Mouse (Mus musculus) erythroid progenitor cell, adult 5-6 weeks (primary cell): ENCODE data around the gene Pitx3. TPM values are rescaled to one million over a fixed set of nuclear protein-coding genes. Genes with fewer than 3 reads are reported as not detected.
"Not testable (repeated sequence)": the region's sequence is repeated elsewhere in the genome, so short reads cannot be mapped to it uniquely, and the experiment has no call there.

Experiments
- ATAC-seq: replicated peaks from 2 replicates; pipeline ENCODE4 v1.8.0; 2016; ENCODE audit warnings: moderate number of reproducible peaks, mild to moderate bottlenecking, moderate TSS enrichment, inconsistent platforms; ENCODE audit not compliant: poor library complexity, low FRiP score, severe bottlenecking
- total RNA-seq, 2 experiments: library from RNA; stranded (forward) in 1 of 2; stranded (reverse) in 1 of 2; fragments of 150-400 nt in 1 of 2; fragments of 186-747, 209-891 nt in 1 of 2; gene quantifications; 2 replicates each; pipeline versions ENCODE4 v1.2.3 to v1.2.4; 2015 to 2017; ENCODE audit warnings: low replicate concordance in 2 of 2

Pitx3 gene
- total RNA-seq, 2 experiments from 2014 or later = not detected

DNA sequence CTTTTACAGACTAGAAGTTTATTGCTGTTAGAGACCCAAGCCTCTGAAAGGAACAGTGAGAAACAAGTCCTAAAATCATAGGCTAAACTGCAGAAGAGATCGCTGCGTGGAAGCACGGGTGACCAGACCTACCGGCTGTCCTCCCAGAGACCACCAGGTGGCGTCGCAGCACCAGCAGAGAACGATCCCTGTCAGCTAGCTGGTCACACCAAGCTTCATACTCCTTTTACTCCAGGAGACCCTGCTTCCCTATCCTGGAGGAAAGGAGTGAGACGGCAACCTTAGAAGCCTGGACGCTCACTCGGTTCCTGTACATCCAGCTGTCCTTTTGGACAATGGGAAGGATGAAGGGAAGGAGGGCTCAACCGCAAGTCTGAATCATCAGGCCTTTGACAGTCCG is 12.8 kb downstream of the Pitx3 start:
- peak; percentile 62; the same call in 1 of the 2 replicates for ATAC-seq

DNA sequence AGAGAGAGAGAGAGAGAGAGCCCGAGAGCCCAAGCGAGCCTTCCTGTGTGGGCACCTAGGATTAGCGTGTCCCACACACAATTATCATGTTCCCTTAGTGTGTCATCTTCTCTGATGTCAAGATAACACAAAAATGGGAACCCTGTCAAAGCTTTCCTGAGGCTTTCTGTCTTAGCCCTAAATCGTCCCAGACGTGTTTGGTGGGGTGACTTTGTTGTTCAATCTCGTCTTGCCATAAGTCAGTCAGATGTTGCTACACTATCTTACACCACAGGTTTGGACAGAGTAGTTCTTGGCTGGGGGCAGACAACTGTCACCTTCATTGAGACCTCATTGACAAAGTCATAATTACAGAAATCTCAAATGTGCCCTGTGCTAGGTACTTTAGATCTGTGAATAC is 15.5 kb downstream of the Pitx3 start:
- no peak for ATAC-seq

DNA sequence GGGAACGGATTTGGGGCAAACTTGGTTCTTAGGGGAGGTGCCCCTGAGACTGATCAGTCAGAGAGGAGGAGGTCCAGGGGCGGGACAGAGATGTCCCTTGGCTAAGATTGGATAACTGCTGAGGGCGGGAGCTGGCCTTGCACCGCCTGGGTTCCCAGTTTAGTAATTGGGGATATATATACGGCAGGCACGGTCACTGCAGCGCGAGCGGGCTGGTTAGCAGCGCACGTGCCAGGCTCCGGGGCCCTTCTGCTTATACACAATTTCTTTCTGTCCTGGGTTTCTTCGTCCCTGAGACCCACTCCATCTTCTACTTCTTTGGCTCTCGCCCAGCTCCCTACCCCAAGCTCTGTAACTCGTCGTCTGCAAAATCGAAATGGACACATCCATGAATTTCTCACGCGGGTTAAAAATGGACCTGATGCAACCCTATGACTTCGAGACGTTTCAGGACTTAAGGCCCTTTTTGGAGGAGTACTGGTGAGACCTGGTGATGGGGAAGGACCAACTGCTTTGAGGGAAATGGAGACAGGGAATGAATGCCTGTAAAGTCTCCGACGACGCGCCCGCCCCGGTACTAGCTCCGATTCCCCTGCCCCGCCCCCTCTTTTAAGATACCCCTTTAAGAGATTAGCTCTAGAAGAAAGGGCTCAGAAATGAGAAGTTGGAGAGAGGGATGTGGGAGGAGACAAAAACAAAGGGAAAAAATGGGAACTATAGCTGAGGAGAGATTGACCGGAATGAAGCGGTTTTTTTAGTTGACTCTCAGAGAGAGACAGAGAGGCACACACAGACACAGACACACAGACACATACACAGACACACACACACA is 16.2 kb downstream of the Pitx3 start, which contains the start of gene Elovl3:
Gene Elovl3, plus strand, starts transcription at position 204 of the 832 bp plus-strand sequence.
- no peak for ATAC-seq

DNA sequence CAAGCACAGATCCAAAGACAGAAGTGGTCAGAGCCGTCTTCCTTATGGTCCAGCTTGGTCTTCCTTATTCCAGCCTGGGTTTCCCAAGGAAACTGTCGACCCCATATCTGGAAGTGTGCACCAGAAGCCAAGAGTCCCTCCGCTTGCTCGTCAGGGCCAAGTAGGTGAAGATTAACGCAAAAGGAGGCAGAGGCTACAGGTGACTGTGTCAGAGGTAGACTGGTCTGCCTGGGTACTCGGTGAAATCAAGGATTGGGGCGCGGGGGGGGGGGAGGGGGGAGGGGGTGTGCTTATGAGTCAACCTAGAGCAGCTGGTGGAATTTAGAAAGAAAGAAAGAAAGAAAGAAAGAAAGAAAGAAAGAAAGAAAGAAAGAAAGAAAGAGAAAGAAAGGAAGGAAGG is 16.8 kb downstream of the Pitx3 start:
- ATAC-seq = no peak

DNA sequence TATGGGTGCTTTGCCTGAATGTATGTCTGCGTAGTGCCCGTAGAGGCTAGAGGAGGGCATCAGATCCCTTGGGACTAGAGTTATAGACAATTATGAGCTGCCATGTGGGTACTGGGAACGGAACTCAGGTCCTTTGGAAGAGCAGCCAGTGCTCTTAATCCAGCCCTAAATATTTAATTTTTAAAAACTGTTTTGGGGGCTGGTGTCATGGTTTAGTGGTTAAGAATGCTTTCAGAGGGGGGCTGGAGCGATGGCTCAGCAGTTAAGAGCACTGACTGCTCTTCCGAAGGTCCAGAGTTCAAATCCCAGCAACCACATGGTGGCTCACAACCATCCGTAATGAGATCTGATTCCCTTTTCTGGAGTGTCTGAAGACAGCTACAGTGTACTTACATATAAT is 18.4 kb downstream of the Pitx3 start:
- not testable (repeated sequence) for ATAC-seq

DNA sequence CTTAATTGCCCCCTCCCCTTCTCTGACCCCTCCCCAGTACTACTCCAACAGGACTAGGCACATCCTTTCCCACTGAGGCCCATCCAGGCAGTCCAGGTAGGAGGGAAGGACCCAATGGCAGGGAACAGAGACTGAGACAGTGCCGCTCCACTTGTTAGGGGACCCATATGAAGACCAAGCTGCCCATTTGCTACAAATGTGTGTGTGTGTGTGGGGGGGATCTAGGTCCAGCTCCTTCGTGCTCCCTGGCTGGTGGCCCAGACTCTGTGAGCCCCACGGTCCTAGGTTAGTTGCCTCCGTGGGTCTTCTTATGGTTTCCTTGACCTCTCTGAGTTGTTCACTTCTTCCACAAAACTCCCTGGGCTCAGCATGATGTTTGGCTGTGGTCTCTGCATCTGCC is 21.8 kb downstream of the Pitx3 start:
- ATAC-seq = no peak

DNA sequence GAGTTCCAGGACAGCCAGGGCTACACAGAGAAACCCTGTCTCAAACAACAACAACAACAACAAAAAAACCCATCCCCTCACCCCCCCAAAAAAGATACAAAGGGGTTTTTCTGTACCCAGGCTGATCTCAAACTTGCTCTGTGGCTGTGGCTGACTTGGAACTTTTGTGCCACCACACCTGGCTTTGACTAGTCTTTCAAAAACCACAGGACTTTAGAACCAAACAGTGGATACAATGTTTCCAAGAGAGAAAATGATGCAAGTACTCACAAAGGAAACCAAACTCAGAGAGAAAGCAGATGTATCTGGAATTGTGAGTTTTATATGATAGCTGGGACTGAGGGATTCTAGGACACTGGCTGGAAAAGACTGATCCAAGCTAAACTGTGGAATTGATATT is 23.5 kb downstream of the Pitx3 start:
- no peak for ATAC-seq

DNA sequence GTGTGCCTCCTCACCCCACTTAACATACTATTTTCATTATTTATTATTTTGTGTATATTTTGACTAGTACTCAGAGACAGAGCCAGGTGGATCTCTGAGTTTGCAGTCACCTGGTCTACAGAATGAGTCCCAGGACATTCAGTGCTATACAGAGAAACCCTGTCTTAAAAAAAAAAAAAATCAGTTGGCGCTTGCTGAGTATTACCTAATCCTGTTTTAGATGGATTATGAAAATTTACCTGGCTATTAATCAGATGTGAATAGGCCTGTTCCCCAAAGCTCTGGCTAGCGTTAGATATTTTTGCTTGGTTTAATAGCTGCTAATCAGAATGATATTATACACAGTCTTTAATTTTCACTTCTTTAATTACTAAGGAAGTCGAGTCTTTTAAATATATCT is 24.2 kb downstream of the Pitx3 start:
- no peak for ATAC-seq

DNA sequence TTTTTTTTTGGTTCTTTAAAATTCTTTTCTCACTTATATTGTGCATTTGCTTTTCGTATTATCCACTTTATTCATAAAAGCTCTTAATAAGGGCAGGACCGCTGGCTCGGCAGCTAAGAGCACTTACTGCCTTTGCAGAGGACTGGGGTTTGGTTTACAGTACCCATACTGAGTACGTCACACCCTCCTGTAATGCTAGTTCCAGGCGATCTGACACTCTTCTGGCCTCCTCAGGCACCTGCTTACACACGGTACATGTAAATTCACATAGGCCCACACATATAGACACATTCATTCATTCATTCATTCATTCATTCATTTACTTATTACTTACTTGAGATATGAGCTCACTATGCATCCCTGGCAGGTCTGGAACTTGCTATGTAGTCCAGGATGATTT is 27.3 kb downstream of the Pitx3 start:
- ATAC-seq = no peak

DNA sequence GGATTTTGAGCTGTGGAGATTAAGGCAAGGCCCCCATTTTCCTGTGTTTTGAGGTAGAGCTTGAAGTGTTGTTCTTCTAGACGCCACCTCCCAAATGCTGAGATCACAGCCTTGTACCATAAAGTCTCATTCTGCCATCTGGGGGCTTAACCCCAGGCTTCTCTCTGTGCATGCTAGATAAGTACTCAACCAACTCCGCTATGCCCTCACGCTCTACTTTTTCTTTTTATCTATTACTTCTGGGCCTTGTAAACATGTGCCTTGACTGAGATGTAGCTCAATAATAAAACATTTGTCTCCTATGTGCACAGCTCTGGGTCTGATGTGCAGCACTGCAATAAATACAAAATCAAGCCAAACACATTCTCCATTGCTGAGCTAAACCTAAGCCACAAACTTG is 28.7 kb downstream of the Pitx3 start:
- no peak; the same call in 1 of the 2 replicates for ATAC-seq

DNA sequence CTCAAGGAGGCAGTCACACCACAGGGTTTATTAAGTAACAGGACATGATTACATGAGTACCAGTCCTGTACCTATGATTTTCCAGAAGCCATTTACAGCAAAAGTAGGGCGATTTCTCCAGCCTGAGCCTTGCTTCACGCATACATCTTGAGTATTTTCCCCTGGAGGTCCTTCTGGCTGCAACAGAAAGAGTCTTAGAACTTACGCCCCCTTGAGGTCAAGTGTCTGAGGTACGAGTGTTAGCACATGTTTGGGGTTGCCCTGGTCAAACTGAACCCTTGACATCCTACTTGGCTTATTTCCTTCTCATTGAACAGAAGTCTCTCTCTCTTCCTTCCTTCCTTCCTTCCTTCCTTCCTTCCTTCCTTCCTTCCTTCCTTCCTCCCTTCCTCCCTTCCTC is 33.5 kb downstream of the Pitx3 start:
- no peak for ATAC-seq

DNA sequence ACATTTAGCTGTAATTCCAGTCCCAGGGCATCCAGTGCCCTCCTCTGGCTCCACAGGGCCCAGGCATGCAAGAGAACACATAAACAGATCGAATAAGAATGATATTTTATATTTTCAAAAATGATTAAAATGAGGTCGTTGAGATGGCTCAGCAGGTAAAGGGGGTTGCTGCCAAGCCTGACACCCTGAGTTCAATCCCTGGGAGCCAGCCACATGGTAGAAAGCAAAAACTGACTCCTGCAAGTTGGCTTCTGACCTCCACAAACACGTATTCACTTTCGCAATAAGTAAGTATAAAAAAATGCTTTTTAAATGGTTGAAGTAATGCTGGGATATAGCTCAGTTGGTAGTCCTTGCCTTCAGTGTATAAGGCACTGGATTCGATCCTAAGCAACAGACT is 37.3 kb downstream of the Pitx3 start:
- no peak for ATAC-seq

DNA sequence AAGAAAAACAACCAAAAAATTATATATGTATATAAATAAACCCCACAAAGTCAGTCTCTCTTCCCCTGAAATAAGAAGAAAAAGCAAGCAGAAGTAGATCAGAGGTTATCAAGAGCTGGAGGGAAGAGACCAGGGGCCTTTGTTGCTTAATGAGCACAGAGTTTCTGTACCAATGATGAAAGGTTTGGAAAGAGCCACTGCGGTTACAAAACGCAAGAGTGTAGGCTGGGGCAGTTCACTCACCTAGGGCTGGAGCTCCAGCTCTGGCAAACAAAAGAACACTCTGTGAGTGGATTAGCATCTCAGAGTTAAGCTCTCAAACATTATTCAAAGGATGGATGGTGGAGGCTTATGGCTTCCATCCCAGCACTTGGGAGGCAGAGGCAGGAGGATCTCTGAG is 37.9 kb downstream of the Pitx3 start:
- ATAC-seq = no peak

DNA sequence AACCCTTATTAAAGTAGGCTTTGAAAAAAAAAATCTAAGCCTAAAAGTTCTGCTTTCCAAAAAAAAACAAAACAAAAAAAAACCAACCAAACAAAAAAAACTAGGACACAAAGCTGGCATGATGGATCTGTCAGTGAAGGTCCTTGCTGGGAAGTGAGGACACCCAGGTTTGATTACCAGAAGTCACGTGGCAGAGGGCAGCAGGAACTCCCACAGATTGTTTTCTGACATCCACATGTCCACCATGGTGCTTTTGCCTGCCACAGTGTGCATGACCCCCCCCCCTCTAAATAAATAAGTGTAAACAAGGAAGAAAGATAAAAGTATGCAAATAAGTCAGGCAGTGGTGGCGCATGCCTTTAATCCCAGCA is 44.0 kb downstream of the Pitx3 start:
- ATAC-seq = no peak

DNA sequence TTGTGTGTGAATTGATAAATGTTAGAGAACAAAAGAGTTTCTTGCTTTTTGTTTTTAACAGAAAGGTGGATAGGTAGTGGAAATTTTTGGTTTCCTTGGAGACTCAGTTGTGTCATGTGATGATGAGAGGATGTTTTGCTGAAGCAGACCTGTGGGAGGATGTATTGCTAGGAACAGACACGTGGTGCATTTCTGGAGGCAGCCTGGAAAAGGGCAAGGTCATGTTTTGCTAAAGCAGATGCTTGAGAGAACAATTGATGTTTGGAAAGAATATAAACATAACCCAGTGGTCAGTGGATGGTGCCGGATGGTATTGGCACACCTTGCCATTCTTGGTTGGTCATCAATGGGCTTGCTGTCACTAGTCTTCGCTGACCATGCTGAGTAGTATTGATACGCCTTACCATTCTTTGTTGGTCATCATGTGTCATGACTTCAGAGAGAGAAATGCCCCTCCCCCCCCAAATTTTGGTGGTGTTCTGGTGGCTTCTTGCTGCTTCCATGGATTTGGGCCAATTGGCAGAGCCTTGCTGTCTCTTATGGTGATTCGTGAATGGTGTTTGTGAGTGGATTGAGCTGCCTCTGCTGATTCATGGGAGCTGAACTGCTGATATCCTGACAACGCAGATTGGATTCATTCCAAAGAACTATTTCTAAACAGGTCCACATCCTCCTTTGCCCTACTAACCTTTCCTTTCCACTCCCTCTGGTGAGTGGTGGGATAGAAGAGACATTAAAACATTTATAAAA is 44.5 kb downstream of the Pitx3 start:
- no peak for ATAC-seq

DNA sequence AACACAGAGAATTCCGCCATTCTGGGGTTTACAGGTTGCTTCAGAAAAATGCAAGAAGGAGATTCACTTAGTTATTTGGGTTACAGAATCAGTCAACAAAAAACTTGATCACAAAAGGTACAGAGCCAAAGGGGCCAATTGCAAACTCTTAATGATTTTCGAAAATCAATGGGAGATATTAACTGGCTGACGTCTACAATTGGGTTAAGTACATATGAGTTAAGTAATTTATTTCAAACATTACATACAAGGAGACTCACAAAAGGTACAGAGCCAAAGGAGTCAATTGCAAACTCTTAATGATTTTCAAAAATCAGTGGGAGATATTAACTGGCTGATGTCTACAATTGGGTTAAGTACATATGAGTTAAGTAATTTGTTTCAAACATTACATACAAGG is 48.6 kb downstream of the Pitx3 start:
- no peak for ATAC-seq

DNA sequence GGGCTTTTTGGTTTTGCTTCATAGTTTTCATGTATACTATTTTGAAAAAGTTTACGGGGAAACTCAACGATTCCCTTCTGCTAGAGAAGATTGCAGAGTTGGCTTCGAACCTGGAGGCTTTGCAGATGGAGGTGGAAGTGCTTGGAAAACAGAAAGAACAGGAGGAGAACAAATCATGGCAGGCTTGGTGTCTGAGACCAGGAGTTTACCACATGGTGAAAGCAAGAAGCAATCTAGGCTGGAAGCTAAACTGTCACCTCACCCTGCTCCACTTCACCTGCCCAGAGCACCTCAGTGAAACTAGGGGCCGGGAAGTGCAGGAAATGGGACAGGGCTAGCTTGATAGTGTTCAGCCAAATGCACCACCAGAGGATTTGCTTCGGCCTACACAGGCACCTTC is 51.7 kb downstream of the Pitx3 start:
- ATAC-seq = no peak

DNA sequence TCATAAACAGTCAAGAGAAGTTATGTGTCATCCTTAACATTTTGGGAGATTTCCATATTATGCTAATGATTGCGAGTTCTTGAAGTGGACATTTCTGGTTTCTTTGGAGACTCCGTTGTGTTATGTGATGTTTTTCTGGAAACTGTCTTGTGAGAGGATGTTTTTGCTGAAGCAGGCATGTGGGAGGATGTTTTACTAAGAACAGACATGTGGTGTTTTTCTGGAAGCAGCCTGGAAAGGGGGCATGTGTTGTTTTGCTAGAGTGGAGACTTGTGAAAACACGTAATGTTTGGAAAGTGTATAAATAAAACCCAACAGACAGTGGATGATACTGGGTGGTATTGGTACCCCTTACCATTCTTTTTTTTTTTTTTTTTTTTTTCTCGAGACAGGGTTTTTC is 52.8 kb downstream of the Pitx3 start:
- no peak for ATAC-seq

DNA sequence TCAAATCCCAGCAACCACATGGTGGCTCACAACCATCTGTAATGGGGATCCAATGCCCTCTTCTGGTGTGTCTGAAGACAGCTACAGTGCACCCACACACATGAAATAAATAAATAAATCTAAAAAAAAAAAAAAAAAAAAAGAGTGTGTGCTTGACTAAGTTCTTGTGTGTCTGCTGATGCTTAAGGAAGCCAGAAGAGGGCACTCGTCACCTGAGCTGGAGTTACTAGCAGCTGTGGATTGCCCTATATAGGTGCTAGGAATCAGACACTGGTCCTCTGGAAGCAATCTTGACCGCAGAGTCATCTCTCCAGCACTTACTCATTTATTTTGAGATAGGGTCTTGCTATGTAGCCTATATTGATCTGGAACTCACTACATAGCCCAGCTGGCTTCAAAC is 54.0 kb downstream of the Pitx3 start:
- ATAC-seq = no peak

DNA sequence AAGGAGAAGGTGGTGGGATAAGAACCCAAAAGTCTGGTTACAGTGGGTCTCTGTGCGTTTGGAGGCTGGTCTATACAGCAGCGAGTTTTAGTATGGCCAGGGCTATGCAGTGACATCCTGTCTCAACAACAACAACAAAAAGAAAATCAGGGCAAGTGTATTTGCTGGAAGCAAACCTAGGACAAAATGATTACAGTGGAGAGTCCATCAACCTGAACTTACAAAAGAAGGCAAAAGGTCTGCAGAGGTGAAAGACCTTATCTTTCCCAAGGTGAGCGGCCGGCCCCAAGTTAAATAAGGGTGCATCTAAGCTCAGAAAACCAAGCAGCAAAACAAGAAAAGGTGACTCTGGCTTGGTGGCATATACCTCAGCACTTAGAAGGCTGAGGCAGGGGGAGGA is 56.5 kb downstream of the Pitx3 start:
- ATAC-seq = no peak

DNA sequence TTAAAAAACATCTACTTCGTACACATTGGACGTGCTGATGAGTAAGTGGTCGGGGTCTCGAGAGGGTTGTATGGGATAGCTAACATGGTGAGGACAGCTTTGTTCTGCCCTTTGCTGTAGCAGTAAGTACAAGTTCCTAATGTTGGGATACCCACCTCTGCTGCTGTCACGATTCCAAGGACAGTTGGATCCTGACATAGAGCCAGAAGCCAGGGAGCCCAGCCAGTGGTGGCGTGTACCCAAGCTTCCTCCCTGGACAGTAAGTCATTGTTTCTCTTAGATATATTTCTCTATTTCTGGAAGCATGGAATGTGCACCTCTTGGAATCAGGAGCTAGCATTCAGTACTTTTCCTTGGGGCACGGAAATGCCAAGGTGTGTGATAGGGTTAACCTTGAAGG is 60.3 kb downstream of the Pitx3 start:
- no peak for ATAC-seq
